Mouse (Mus musculus) C2C12 (cell line): ENCODE data around the gene Odc1.

Source experiments
- CEBPB ChIP-seq: IDR thresholded peaks from one replicate; pipeline ENCODE4 v1.6.1; 2011; ENCODE audit warnings: low read depth, mild to moderate bottlenecking, control low read depth, moderate library complexity
- CTCF ChIP-seq: IDR thresholded peaks from one replicate; pipeline ENCODE4 v1.5.1; 2011; ENCODE audit not compliant: control insufficient read depth, insufficient read depth, insufficient read length
- FOSL1 ChIP-seq: IDR thresholded peaks from one replicate; pipeline ENCODE4 v1.8.0; 2011; ENCODE audit warnings: mild to moderate bottlenecking, low read length; ENCODE audit not compliant: poor library complexity, insufficient read depth, severe bottlenecking
- MAX ChIP-seq: IDR thresholded peaks from one replicate; pipeline ENCODE4 v1.6.1; 2011; ENCODE audit warnings: mild to moderate bottlenecking, control low read depth
- MYOD1 ChIP-seq: IDR thresholded peaks from one replicate; pipeline ENCODE4 v1.6.1; 2011; ENCODE audit warnings: low read depth; ENCODE audit not compliant: control insufficient read depth, insufficient read length
- MYOG ChIP-seq: IDR thresholded peaks from one replicate; pipeline ENCODE4 v1.6.1; 2011; ENCODE audit not compliant: control insufficient read depth, insufficient read length; ENCODE audit errors: extremely low read depth
- USF1 ChIP-seq: IDR thresholded peaks from one replicate; pipeline ENCODE4 v1.6.1; 2011; ENCODE audit warnings: low read depth, mild to moderate bottlenecking, control low read depth, moderate library complexity

DNA sequence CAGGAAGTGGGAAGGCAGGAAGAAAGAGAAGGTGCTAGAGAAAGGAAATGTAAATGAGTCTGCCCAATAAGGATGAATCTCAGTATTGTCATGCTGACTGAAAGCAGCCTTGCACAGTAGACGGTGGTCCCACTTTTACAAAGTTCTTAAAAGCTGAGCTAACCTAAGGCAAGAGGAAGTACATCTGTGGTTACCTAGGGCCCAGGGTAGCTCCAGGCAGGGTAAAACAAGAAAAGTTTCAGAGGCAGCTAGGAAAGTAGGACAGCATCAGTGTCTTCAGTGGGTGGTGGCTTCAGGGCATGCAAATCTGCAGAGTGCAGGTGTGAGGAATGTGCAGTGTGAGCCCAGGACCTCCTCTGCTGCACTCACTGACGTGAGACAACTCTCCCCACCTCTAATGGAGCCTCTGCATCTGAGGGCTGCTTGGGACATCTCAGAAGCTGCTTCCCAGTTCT lies 38.9 kb upstream of the Odc1 start:
- TF ChIP-seq CTCF (no peak), USF1 (no peak), MAX (no peak), CEBPB (no peak), MYOD1 (no peak), MYOG (no peak), FOSL1 (no peak)
